Mouse (Mus musculus) forebrain, embryonic 11.5 days (tissue): ENCODE results near the gene Ifnlr1. TPM values are rescaled to one million over a fixed set of nuclear protein-coding genes. Genes with fewer than 3 reads are reported as not detected.

Experiments
- ATAC-seq: fragments of 200-750 bp; cut with Nextera tagmentation; replicated peaks from 2 replicates; pipeline ENCODE4 v1.8.0; 2017; ENCODE audit warnings: moderate TSS enrichment; ENCODE audit not compliant: low FRiP score
- DNase-seq: peaks from one replicate; pipeline ENCODE4 v3.0.0-alpha.2; 2017; ENCODE audit warnings: low spot score
- H3K27ac ChIP-seq: fragments of 300-500 bp; sonication (generic); 2 replicates; pipeline ENCODE4 v1.5.1; 2014; ENCODE audit warnings: low read depth, low read length
- H3K27me3 ChIP-seq: fragments of 300-500 bp; sonication (generic); 2 replicates; pipeline ENCODE4 v1.6.1; 2014; ENCODE audit warnings: mild to moderate bottlenecking, low read length, mixed read lengths; ENCODE audit not compliant: control insufficient read depth, insufficient read depth
- H3K36me3 ChIP-seq: fragments of 300-500 bp; sonication (generic); 2 replicates; pipeline ENCODE4 v1.6.1; 2014; ENCODE audit warnings: mild to moderate bottlenecking, low read length, moderate library complexity, mixed read lengths; ENCODE audit not compliant: control insufficient read depth, insufficient read depth
- H3K4me1 ChIP-seq: fragments of 300-500 bp; sonication (generic); replicated peaks from 2 replicates; pipeline ENCODE4 v1.6.1; 2014; ENCODE audit warnings: low read length, mixed read lengths; ENCODE audit not compliant: control insufficient read depth, insufficient read depth
- H3K4me2 ChIP-seq: fragments of 300-500 bp; sonication (generic); 2 replicates; pipeline ENCODE4 v1.6.1; 2014; ENCODE audit warnings: low read depth, mild to moderate bottlenecking, low read length, moderate library complexity, mixed read lengths; ENCODE audit not compliant: severe bottlenecking
- H3K4me3 ChIP-seq: fragments of 300-500 bp; sonication (generic); 2 replicates; pipeline ENCODE4 v1.5.1; 2014; ENCODE audit warnings: low read depth, low read length
- H3K9ac ChIP-seq: fragments of 300-500 bp; sonication (generic); 2 replicates; pipeline ENCODE4 v1.6.1; 2014; ENCODE audit warnings: low read length
- H3K9me3 ChIP-seq: fragments of 300-500 bp; sonication (generic); 2 replicates; pipeline ENCODE4 v1.6.1; 2016; ENCODE audit warnings: low read length, mixed read lengths; ENCODE audit not compliant: control insufficient read depth
- WGBS: fragments of 180-500 bp; shearing (Covaris S2); extraction: QIAGEN DNeasy Blood & Tissue Kit; methylation state at CpG from one replicate; pipeline ENCODE4 v1.1.7; 2014; 5-methylcytosine and 5-hydroxymethylcytosine counted together
- polyA plus RNA-seq: library from polyadenylated mRNA; unstranded; fragments of >200 nt; fragmentation: Nextera tagmentation; extraction: Ambion mirVana; gene quantifications from 2 replicates; pipeline ENCODE4 v1.2.1, GENCODE M21; 2014

The Ifnlr1 gene
- polyA plus RNA-seq, 1 experiment from 2014 or later, result 0.59 TPM

- Histone ChIP-seq H3K27me3 (no peaks in the 10 kb centered on the region), H3K4me2 (no peak overlapping the region), H3K9me3 (no peaks in the 10 kb centered on the region), H3K27ac (no peak overlapping the region), H3K9ac (no peak overlapping the region), H3K4me3 (no peak overlapping the region), H3K4me1 (0 out of 2 replicates have a peak, but pooled peaks cover 2% of the 10 kb centered on the region), H3K36me3 (no peaks in the 10 kb centered on the region)
- 90% methylated on average over 5 of the region's 5 CpGs for WGBS
- no peak for DNase-seq
- no peak for ATAC-seq
These were observed 9.6 kb upstream of the Ifnlr1 start for GRCm38 (mm10) chr4:135676476-135676875.

- no peaks in the 10 kb centered on the region for H3K9me3 ChIP-seq
- no peak overlapping the region for H3K9ac ChIP-seq
- no peaks in the 10 kb centered on the region for H3K27me3 ChIP-seq
- H3K4me2 ChIP-seq, result no peak overlapping the region
- ATAC-seq (no peak), DNase-seq (no peak)
- WGBS, result 79% methylated on average over 4 of the region's 4 CpGs
- 0 out of 2 replicates have a peak, but pooled peaks cover 2% of the 10 kb centered on the region for H3K4me1 ChIP-seq
- H3K27ac ChIP-seq, result no peak overlapping the region
- H3K4me3 ChIP-seq, result no peak overlapping the region
- H3K36me3 ChIP-seq, result no peaks in the 10 kb centered on the region
These were observed 6.8 kb upstream of the Ifnlr1 start for GRCm38 (mm10) chr4:135679316-135679715.

- Histone ChIP-seq H3K4me2 (no peak overlapping the region), H3K4me3 (no peak overlapping the region), H3K27ac (no peak overlapping the region), H3K9me3 (no peaks in the 10 kb centered on the region), H3K36me3 (no peaks in the 10 kb centered on the region), H3K4me1 (peaks cover 5% of the 10 kb centered on the region; the same call in 1 of the 2 replicates), H3K27me3 (peaks cover 16% of the 10 kb centered on the region), H3K9ac (no peak overlapping the region)
- ATAC-seq (no peak), DNase-seq (no peak)
- 77% methylated on average over 5 of the region's 5 CpGs for WGBS
These were observed 4.3 kb upstream of the Ifnlr1 start for GRCm38 (mm10) chr4:135681789-135682188.

GRCm38 (mm10) chr4:135683553-135683952 is 2.5 kb upstream of the Ifnlr1 start:
- Histone ChIP-seq H3K4me1 (peaks cover 5% of the 10 kb centered on the region; the same call in 1 of the 2 replicates), H3K9me3 (no peaks in the 10 kb centered on the region), H3K4me3 (no peak overlapping the region), H3K27me3 (peaks cover 27% of the 10 kb centered on the region), H3K9ac (no peak overlapping the region), H3K36me3 (no peaks in the 10 kb centered on the region), H3K4me2 (no peak overlapping the region), H3K27ac (no peak overlapping the region)
- DNase-seq (peak; percentile 65), ATAC-seq (no peak)
- 22% methylated on average over 4 of the region's 4 CpGs for WGBS

GRCm38 (mm10) chr4:135684731-135685130 is 1.4 kb upstream of the Ifnlr1 start:
- H3K4me1 ChIP-seq, result peaks cover 5% of the 10 kb centered on the region; the same call in 1 of the 2 replicates
- DNase-seq, result no peak
- WGBS, result 30% methylated on average over 3 of the region's 3 CpGs
- H3K36me3 ChIP-seq, result no peaks in the 10 kb centered on the region
- no peak overlapping the region for H3K9ac ChIP-seq
- no peaks in the 10 kb centered on the region for H3K9me3 ChIP-seq
- no peak overlapping the region for H3K4me2 ChIP-seq
- peaks cover 27% of the 10 kb centered on the region for H3K27me3 ChIP-seq
- ATAC-seq, result no peak
- no peak overlapping the region for H3K4me3 ChIP-seq
- H3K27ac ChIP-seq, result no peak overlapping the region

DNA sequence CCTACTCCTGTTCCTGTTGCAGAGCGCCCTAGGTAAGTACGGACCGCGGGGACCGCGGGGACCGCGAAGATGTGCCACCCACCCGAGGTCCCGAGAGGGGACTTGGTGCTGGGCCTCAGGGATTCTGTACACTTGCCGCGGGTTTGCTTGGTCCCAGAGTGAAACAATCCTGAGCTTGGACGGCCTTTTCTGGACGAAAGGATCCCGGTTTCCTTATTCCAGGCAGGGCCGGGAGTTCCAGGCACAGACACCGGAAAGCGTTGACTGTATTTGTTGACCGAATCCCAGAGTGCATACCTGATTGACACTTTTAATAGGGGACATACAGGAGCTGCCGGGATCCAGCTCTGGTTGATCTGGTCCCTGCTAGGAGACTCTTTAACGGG is 474 bp downstream of the Ifnlr1 start:
- Histone ChIP-seq H3K27me3 (peaks cover 27% of the 10 kb centered on the region), H3K4me1 (peaks cover 5% of the 10 kb centered on the region; the same call in 1 of the 2 replicates), H3K4me3 (peak overlapping the region; percentile 58), H3K9ac (peak overlapping the region; percentile 42), H3K9me3 (no peaks in the 10 kb centered on the region), H3K27ac (no peak overlapping the region), H3K36me3 (no peaks in the 10 kb centered on the region), H3K4me2 (peak overlapping the region; percentile 99)
- DNase-seq (peak; percentile 61), ATAC-seq (no peak)
- under 1% methylated on average over 21 of the region's 21 CpGs for WGBS

DNA sequence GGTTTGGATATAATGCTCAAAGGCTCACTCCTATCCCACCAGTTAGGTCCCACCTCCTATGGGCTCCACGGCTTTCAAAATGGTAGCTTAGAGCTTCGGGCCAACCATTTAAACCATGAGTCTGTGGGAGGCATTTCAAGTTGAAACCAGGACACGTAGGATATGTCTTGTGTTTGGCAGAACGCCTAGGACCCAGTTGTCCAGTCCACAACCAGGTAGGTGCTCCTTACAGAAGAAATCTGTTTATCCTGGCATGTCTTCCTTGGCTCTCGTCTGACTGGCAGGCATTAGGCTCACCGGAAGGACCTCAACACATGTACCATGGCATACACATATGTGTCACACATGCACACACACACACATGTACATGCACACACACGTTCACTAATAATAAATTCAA is 3.7 kb downstream of the Ifnlr1 start:
- H3K4me2 ChIP-seq, result no peak overlapping the region
- H3K27me3 ChIP-seq, result peaks cover 27% of the 10 kb centered on the region
- no peak overlapping the region for H3K27ac ChIP-seq
- no peak overlapping the region for H3K9ac ChIP-seq
- H3K4me3 ChIP-seq, result no peak overlapping the region
- H3K4me1 ChIP-seq, result peaks cover 5% of the 10 kb centered on the region; the same call in 1 of the 2 replicates
- 90% methylated on average over 7 of the region's 7 CpGs for WGBS
- no peaks in the 10 kb centered on the region for H3K36me3 ChIP-seq
- no peaks in the 10 kb centered on the region for H3K9me3 ChIP-seq
- no peak for DNase-seq
- no peak for ATAC-seq

DNA sequence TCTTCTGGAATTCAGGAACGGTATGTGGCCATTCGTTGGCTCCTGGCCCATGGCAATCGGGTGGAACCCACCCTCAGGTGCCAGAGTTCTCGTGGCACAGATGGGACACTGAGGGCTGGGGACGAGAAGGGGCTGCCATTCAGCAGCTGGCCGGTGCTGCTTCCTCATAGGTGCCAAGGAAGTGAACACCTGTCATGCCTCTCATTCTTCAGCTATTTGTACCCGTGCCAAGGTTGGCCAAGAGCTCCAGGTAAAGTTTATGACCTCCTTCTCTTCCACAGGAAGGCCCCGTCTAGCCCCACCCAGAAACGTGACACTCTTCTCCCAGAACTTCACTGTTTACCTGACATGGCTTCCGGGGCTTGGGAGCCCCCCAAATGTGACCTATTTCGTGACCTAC is 4.2 kb downstream of the Ifnlr1 start:
- no peaks in the 10 kb centered on the region for H3K36me3 ChIP-seq
- no peak for ATAC-seq
- H3K27ac ChIP-seq, result no peak overlapping the region
- peaks cover 5% of the 10 kb centered on the region; the same call in 1 of the 2 replicates for H3K4me1 ChIP-seq
- H3K9ac ChIP-seq, result no peak overlapping the region
- no peak overlapping the region for H3K4me2 ChIP-seq
- H3K4me3 ChIP-seq, result no peak overlapping the region
- no peaks in the 10 kb centered on the region for H3K9me3 ChIP-seq
- 85% methylated on average over 11 of the region's 11 CpGs for WGBS
- DNase-seq, result no peak
- H3K27me3 ChIP-seq, result peaks cover 23% of the 10 kb centered on the region

DNA sequence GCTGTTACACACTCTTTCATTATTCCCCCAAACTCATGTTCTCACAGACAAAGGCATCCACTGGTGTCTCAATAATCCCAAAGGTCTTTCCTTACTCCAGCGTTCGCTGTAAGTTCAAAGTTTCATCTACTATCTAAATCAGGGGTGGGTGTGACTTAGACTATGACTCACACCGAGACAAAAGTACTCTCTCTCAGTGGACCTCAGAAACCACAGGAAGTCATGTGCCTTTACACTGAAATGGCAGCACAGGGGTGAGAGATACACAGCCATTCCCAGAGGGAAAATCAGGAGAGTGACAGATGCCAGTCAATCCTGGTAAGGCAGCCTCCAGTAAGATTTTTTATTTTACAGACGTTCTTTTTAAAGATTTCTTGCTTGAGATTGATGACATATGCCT is 6.8 kb downstream of the Ifnlr1 start:
- no peak overlapping the region for H3K27ac ChIP-seq
- ATAC-seq (no peak), DNase-seq (no peak)
- H3K9me3 ChIP-seq, result no peaks in the 10 kb centered on the region; the same call in 1 of the 2 replicates
- no peak overlapping the region for H3K4me3 ChIP-seq
- H3K27me3 ChIP-seq, result peaks cover 1% of the 10 kb centered on the region
- no peak overlapping the region for H3K4me2 ChIP-seq
- no peak overlapping the region for H3K9ac ChIP-seq
- WGBS, result 88% methylated on average over 4 of the region's 4 CpGs
- no peaks in the 10 kb centered on the region for H3K36me3 ChIP-seq
- H3K4me1 ChIP-seq, result no peaks in the 10 kb centered on the region
